Mouse (Mus musculus): ENCODE measurements around the gene Phf3. TPM values are rescaled to one million over a fixed set of nuclear protein-coding genes. Genes with fewer than 3 reads are reported as not detected.
"Not testable (repeated sequence)": the region's sequence is repeated elsewhere in the genome, so short reads cannot be mapped to it uniquely, and the experiment has no call there.

The Phf3 gene
- polyA plus RNA-seq, 1 experiment from 2014 or later: 42.4 TPM

GRCm38 (mm10) chr1:30883806-30884205 lies 10.1 kb upstream of the Phf3 start:
- H3K36me3 ChIP-seq (ENCODE audit: control insufficient read depth, insufficient read depth, low read length); H3K27me3 ChIP-seq (ENCODE audit: control insufficient read depth, insufficient read depth, low read length); ATAC-seq (ENCODE audit: insufficient read depth, low FRiP score, low TSS enrichment); H3K9ac ChIP-seq (ENCODE audit: low read length); H3K4me3 ChIP-seq (ENCODE audit: low read depth, low read length); H3K9me3 ChIP-seq (ENCODE audit: control insufficient read depth, low read length); H3K4me1 ChIP-seq (ENCODE audit: control insufficient read depth, insufficient read depth, low read length); H3K27ac ChIP-seq (ENCODE audit: low read depth, low read length); DNase-seq (ENCODE audit: low spot score); H3K4me2 ChIP-seq (ENCODE audit: low read depth): not testable (repeated sequence)
- WGBS: 92% methylated on average over 1 of the region's 1 CpGs

GRCm38 (mm10) chr1:30875746-30876145 lies 2.0 kb upstream of the Phf3 start:
- Histone ChIP-seq H3K9me3 (ENCODE audit: control insufficient read depth, low read length) (no peaks in the 10 kb centered on the region), H3K9ac (ENCODE audit: low read length) (no peak overlapping the region), H3K36me3 (ENCODE audit: control insufficient read depth, insufficient read depth, low read length) (no peaks in the 10 kb centered on the region), H3K4me3 (ENCODE audit: low read depth, low read length) (no peak overlapping the region), H3K27me3 (ENCODE audit: control insufficient read depth, insufficient read depth, low read length) (no peaks in the 10 kb centered on the region), H3K4me1 (ENCODE audit: control insufficient read depth, insufficient read depth, low read length) (peaks cover 9% of the 10 kb centered on the region; the same call in 1 of the 2 replicates), H3K27ac (ENCODE audit: low read depth, low read length) (no peak overlapping the region), H3K4me2 (ENCODE audit: low read depth) (no peak overlapping the region)
- ATAC-seq (ENCODE audit: insufficient read depth, low FRiP score, low TSS enrichment): no peak
- no peak for DNase-seq (ENCODE audit: low spot score)

GRCm38 (mm10) chr1:30874261-30875131 lies 775 bp upstream of the Phf3 start:
- no peak for DNase-seq (ENCODE audit: low spot score)
- Histone ChIP-seq H3K36me3 (ENCODE audit: control insufficient read depth, insufficient read depth, low read length) (no peaks in the 10 kb centered on the region), H3K4me2 (ENCODE audit: low read depth) (peak overlapping the region; percentile 42), H3K9ac (ENCODE audit: low read length) (peak overlapping the region; percentile 97), H3K4me1 (ENCODE audit: control insufficient read depth, insufficient read depth, low read length) (peaks cover 9% of the 10 kb centered on the region; the same call in 1 of the 2 replicates), H3K27me3 (ENCODE audit: control insufficient read depth, insufficient read depth, low read length) (no peaks in the 10 kb centered on the region), H3K27ac (ENCODE audit: low read depth, low read length) (peak overlapping the region; percentile 99), H3K9me3 (ENCODE audit: control insufficient read depth, low read length) (no peaks in the 10 kb centered on the region), H3K4me3 (ENCODE audit: low read depth, low read length) (peak overlapping the region; percentile 77)
- 51% methylated on average over 15 of the region's 15 CpGs for WGBS
- ATAC-seq (ENCODE audit: insufficient read depth, low FRiP score, low TSS enrichment): no peak

- H3K9me3 ChIP-seq (ENCODE audit: control insufficient read depth, low read length): no peaks in the 10 kb centered on the region
- H3K4me2 ChIP-seq (ENCODE audit: low read depth): peak overlapping the region; percentile 55
- H3K4me3 ChIP-seq (ENCODE audit: low read depth, low read length): peak overlapping the region; percentile 77
- no peaks in the 10 kb centered on the region for H3K27me3 ChIP-seq (ENCODE audit: control insufficient read depth, insufficient read depth, low read length)
- peak overlapping the region; percentile 97 for H3K9ac ChIP-seq (ENCODE audit: low read length)
- under 1% methylated on average over 48 of the region's 79 CpGs for WGBS
- peak; percentile 66 for DNase-seq (ENCODE audit: low spot score)
- no peaks in the 10 kb centered on the region for H3K36me3 ChIP-seq (ENCODE audit: control insufficient read depth, insufficient read depth, low read length)
- peak; percentile 81 for ATAC-seq (ENCODE audit: insufficient read depth, low FRiP score, low TSS enrichment)
- H3K4me1 ChIP-seq (ENCODE audit: control insufficient read depth, insufficient read depth, low read length): peaks cover 9% of the 10 kb centered on the region; the same call in 1 of the 2 replicates
- peak overlapping the region; percentile 99 for H3K27ac ChIP-seq (ENCODE audit: low read depth, low read length)
These were observed 733 bp downstream of the Phf3 start for GRCm38 (mm10) chr1:30872836-30873540.

GRCm38 (mm10) chr1:30867786-30868185 lies 5.9 kb downstream of the Phf3 start:
- Histone ChIP-seq H3K36me3 (ENCODE audit: control insufficient read depth, insufficient read depth, low read length) (no peaks in the 10 kb centered on the region), H3K9ac (ENCODE audit: low read length) (no peak overlapping the region), H3K27me3 (ENCODE audit: control insufficient read depth, insufficient read depth, low read length) (no peaks in the 10 kb centered on the region), H3K27ac (ENCODE audit: low read depth, low read length) (no peak overlapping the region), H3K4me3 (ENCODE audit: low read depth, low read length) (no peak overlapping the region), H3K9me3 (ENCODE audit: control insufficient read depth, low read length) (no peaks in the 10 kb centered on the region), H3K4me2 (ENCODE audit: low read depth) (no peak overlapping the region), H3K4me1 (ENCODE audit: control insufficient read depth, insufficient read depth, low read length) (peaks cover 6% of the 10 kb centered on the region; the same call in 1 of the 2 replicates)
- WGBS: 91% methylated on average over 4 of the region's 4 CpGs
- ATAC-seq (ENCODE audit: insufficient read depth, low FRiP score, low TSS enrichment) (no peak), DNase-seq (ENCODE audit: low spot score) (no peak)

GRCm38 (mm10) chr1:30852518-30852917 lies 21.2 kb downstream of the Phf3 start:
- no peak overlapping the region for H3K9ac ChIP-seq (ENCODE audit: low read length)
- no peaks in the 10 kb centered on the region for H3K9me3 ChIP-seq (ENCODE audit: control insufficient read depth, low read length)
- H3K27ac ChIP-seq (ENCODE audit: low read depth, low read length): no peak overlapping the region
- H3K4me3 ChIP-seq (ENCODE audit: low read depth, low read length): no peak overlapping the region
- WGBS: 93% methylated on average over 3 of the region's 3 CpGs
- ATAC-seq (ENCODE audit: insufficient read depth, low FRiP score, low TSS enrichment): no peak
- H3K4me2 ChIP-seq (ENCODE audit: low read depth): no peak overlapping the region
- DNase-seq (ENCODE audit: low spot score): no peak
- no peaks in the 10 kb centered on the region for H3K36me3 ChIP-seq (ENCODE audit: control insufficient read depth, insufficient read depth, low read length)
- no peaks in the 10 kb centered on the region for H3K27me3 ChIP-seq (ENCODE audit: control insufficient read depth, insufficient read depth, low read length)
- no peaks in the 10 kb centered on the region for H3K4me1 ChIP-seq (ENCODE audit: control insufficient read depth, insufficient read depth, low read length)

GRCm38 (mm10) chr1:30851920-30852319 lies 21.8 kb downstream of the Phf3 start:
- Histone ChIP-seq H3K36me3 (ENCODE audit: control insufficient read depth, insufficient read depth, low read length) (no peaks in the 10 kb centered on the region), H3K4me3 (ENCODE audit: low read depth, low read length) (no peak overlapping the region), H3K27ac (ENCODE audit: low read depth, low read length) (no peak overlapping the region), H3K9me3 (ENCODE audit: control insufficient read depth, low read length) (no peaks in the 10 kb centered on the region), H3K4me1 (ENCODE audit: control insufficient read depth, insufficient read depth, low read length) (no peaks in the 10 kb centered on the region), H3K4me2 (ENCODE audit: low read depth) (no peak overlapping the region), H3K27me3 (ENCODE audit: control insufficient read depth, insufficient read depth, low read length) (no peaks in the 10 kb centered on the region), H3K9ac (ENCODE audit: low read length) (no peak overlapping the region)
- ATAC-seq (ENCODE audit: insufficient read depth, low FRiP score, low TSS enrichment): no peak
- WGBS: 94% methylated on average over 3 of the region's 3 CpGs
- no peak for DNase-seq (ENCODE audit: low spot score)

- H3K9ac ChIP-seq (ENCODE audit: low read length): no peak overlapping the region
- no peaks in the 10 kb centered on the region for H3K4me1 ChIP-seq (ENCODE audit: control insufficient read depth, insufficient read depth, low read length)
These were observed 22.8 kb downstream of the Phf3 start for GRCm38 (mm10) chr1:30850906-30851305.

More at GRCm38 (mm10) chr1:30850906-30851305, 22.8 kb downstream of the Phf3 start:
- no peak overlapping the region for H3K4me3 ChIP-seq (ENCODE audit: low read depth, low read length)
- ATAC-seq (ENCODE audit: insufficient read depth, low FRiP score, low TSS enrichment) (no peak), DNase-seq (ENCODE audit: low spot score) (no peak)
- no peaks in the 10 kb centered on the region for H3K9me3 ChIP-seq (ENCODE audit: control insufficient read depth, low read length)
- no peak overlapping the region for H3K4me2 ChIP-seq (ENCODE audit: low read depth)
- H3K36me3 ChIP-seq (ENCODE audit: control insufficient read depth, insufficient read depth, low read length): no peaks in the 10 kb centered on the region
- WGBS: 91% methylated on average over 2 of the region's 2 CpGs
- no peaks in the 10 kb centered on the region for H3K27me3 ChIP-seq (ENCODE audit: control insufficient read depth, insufficient read depth, low read length)
- no peak overlapping the region for H3K27ac ChIP-seq (ENCODE audit: low read depth, low read length)
